In genomic region chr4:70219776-70220175, GRCm38 (mm10) we compare ENCODE assay signal across 8 mouse cellular contexts.
DNase-seq lines count a peak whose midpoint lies in the region; ATAC-seq and TF ChIP-seq lines count a peak whose summit lies in the region.
"Had no signal": no experiment of that assay in that cellular context is flagged by ENCODE, and none has a peak within 500 bp of the region (broad histone marks: within the 10 kb centered on the region; RNA-seq: fewer than 3 reads in every experiment).

No protein-coding gene starts in this region.

- no peak overlapping the region for H3K9ac ChIP-seq in forebrain, postnatal 0 days
- no peak overlapping the region for H3K9ac ChIP-seq in forebrain, embryonic 11.5 days (ENCODE audit: low read length)
- H3K9ac ChIP-seq in embryonic facial prominence, embryonic 13.5 days = no peak overlapping the region
- H3K9ac ChIP-seq: liver, embryonic 12.5 days had no signal

- H3K27me3 ChIP-seq in forebrain, postnatal 0 days (ENCODE audit: insufficient read depth, low read length) = no peaks in the 10 kb centered on the region
- no peaks in the 10 kb centered on the region for H3K27me3 ChIP-seq in forebrain, embryonic 11.5 days (ENCODE audit: control insufficient read depth, insufficient read depth, low read length)
- no peaks in the 10 kb centered on the region for H3K27me3 ChIP-seq in embryonic facial prominence, embryonic 13.5 days
- H3K27me3 ChIP-seq: liver, embryonic 12.5 days had no signal

- no peak overlapping the region for H3K27ac ChIP-seq in forebrain, postnatal 0 days (ENCODE audit: low read depth, low read length)
- no peak overlapping the region for H3K27ac ChIP-seq in forebrain, embryonic 11.5 days (ENCODE audit: low read depth, low read length)
- H3K27ac ChIP-seq in embryonic facial prominence, embryonic 13.5 days = 0 out of 2 replicates have a peak overlapping the region, but pooled peaks have one; percentile 4
- H3K27ac ChIP-seq: liver, embryonic 12.5 days had no signal

- H3K4me3 ChIP-seq in forebrain, postnatal 0 days (ENCODE audit: low read depth, low read length) = no peak overlapping the region
- H3K4me3 ChIP-seq in forebrain, embryonic 11.5 days (ENCODE audit: low read depth, low read length) = no peak overlapping the region
- H3K4me3 ChIP-seq in embryonic facial prominence, embryonic 13.5 days = no peak overlapping the region
- H3K4me3 ChIP-seq: liver, embryonic 12.5 days had no signal

- H3K36me3 ChIP-seq in forebrain, postnatal 0 days (ENCODE audit: insufficient read depth) = peaks cover 31% of the 10 kb centered on the region
- H3K36me3 ChIP-seq in forebrain, embryonic 11.5 days (ENCODE audit: control insufficient read depth, insufficient read depth, low read length) = peaks cover 3% of the 10 kb centered on the region
- peaks cover 48% of the 10 kb centered on the region for H3K36me3 ChIP-seq in embryonic facial prominence, embryonic 13.5 days

- H3K4me2 ChIP-seq in forebrain, postnatal 0 days (ENCODE audit: low read depth) = no peak overlapping the region
- no peak overlapping the region for H3K4me2 ChIP-seq in forebrain, embryonic 11.5 days (ENCODE audit: low read depth, low read length, severe bottlenecking)
- no peak overlapping the region for H3K4me2 ChIP-seq in embryonic facial prominence, embryonic 13.5 days
- H3K4me2 ChIP-seq: liver, embryonic 12.5 days had no signal

- H3K9me3 ChIP-seq in forebrain, postnatal 0 days (ENCODE audit: low read length) = no peaks in the 10 kb centered on the region
- no peaks in the 10 kb centered on the region for H3K9me3 ChIP-seq in forebrain, embryonic 11.5 days (ENCODE audit: control insufficient read depth, low read length)
- H3K9me3 ChIP-seq in embryonic facial prominence, embryonic 13.5 days = no peaks in the 10 kb centered on the region
- H3K9me3 ChIP-seq: liver, embryonic 12.5 days had no signal

- WGBS in forebrain, postnatal 0 days = 57% methylated on average over 4 of the region's 4 CpGs
- WGBS in forebrain, embryonic 11.5 days = 87% methylated on average over 4 of the region's 4 CpGs
- 82% methylated on average over 4 of the region's 4 CpGs for WGBS in embryonic facial prominence, embryonic 13.5 days

- TF ChIP-seq CTCF in forebrain, postnatal 0 days (IDR thresholded peaks at IDR 0.05; ENCODE audit: low read depth) = no peak

- 0 out of 2 replicates have a peak, but pooled peaks have one; percentile 8 for ATAC-seq in forebrain, postnatal 0 days
- no peak for ATAC-seq in forebrain, embryonic 11.5 days (replicated peaks; ENCODE audit: low FRiP score)
- no peak for ATAC-seq in embryonic facial prominence, embryonic 13.5 days (ENCODE audit: insufficient number of reproducible peaks, insufficient read depth, low FRiP score, low TSS enrichment, low read depth)
- ATAC-seq: liver, embryonic 12.5 days had no signal

- H3K4me1 ChIP-seq in forebrain, postnatal 0 days (ENCODE audit: insufficient read depth) = 0 out of 2 replicates have a peak, but pooled peaks cover 3% of the 10 kb centered on the region
- no peaks in the 10 kb centered on the region for H3K4me1 ChIP-seq in forebrain, embryonic 11.5 days (replicated peaks; ENCODE audit: control insufficient read depth, insufficient read depth, low read length)
- peaks cover 13% of the 10 kb centered on the region for H3K4me1 ChIP-seq in embryonic facial prominence, embryonic 13.5 days
- H3K4me1 ChIP-seq: liver, embryonic 12.5 days had no signal

- DNase-seq in forebrain, postnatal 0 days = no peak
- no peak for DNase-seq in forebrain, embryonic 11.5 days (ENCODE audit: low spot score)
- peak; percentile 32 for DNase-seq in layer of hippocampus, adult 11-12 months (ENCODE audit: low spot score)
- no peak for DNase-seq in layer of hippocampus, postnatal 10 days (ENCODE audit: low spot score in 2 of 2)
- peak; percentile 16 to 28 for DNase-seq in layer of hippocampus, postnatal 14 days (ENCODE audit: low spot score in 2 of 2)
- DNase-seq in ovary, postnatal 36 days (ENCODE audit: low spot score) = no peak

Comparison
In these comparisons a context has a peak if more than half of its experiments do, and no peak if none do; other contexts are left out.
1. DNase-seq: peak in layer of hippocampus, adult 11-12 months (single experiment) and layer of hippocampus, postnatal 14 days (2 of 2); none in forebrain, postnatal 0 days (single experiment), forebrain, embryonic 11.5 days (single experiment), layer of hippocampus, postnatal 10 days (0 of 2) and ovary, postnatal 36 days (single experiment).